Mouse (Mus musculus): ENCODE results near the gene Zbtb16.

DNA sequence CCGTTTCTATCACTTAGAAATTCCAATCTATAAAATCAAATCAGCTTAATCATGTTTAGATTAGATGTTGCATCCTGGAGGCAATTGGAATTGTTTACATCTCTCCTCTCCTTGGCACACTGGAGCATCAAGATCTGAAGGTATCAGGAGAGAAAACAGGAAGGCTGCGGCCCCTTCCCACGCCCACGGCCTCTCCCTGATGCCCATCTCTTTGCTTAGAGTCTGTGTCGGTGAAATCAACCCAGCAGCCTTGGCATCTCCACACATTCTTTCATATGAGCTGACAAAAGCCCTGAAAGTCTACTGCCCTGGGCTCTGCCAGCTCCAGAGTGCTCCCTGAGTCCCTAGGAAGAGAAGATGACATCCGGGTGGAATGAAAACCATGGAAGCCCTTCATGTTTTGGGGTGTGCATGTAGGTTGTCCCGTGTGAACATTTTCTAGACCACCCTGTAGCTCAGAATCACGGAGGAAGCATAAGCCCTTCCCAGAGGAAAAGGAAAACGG lies 48.1 kb downstream of the Zbtb16 start:
- TF ChIP-seq CTCF (conservative IDR thresholded peaks at IDR 0.05; ENCODE audit: low read length) (no peak), NANOG (IDR thresholded peaks at IDR 0.05; ENCODE audit: borderline replicate concordance, low read length) (no peak), POU5F1 (IDR thresholded peaks at IDR 0.05; ENCODE audit: borderline replicate concordance, low read length) (no peak)
